Mouse (Mus musculus) lung, postnatal 0 days (tissue): ENCODE results near the gene Anapc15.

Source experiments
- CTCF ChIP-seq: IDR thresholded peaks from 2 replicates; pipeline ENCODE4 v1.5.1; 2016; ENCODE audit warnings: antibody characterized with exemption, mild to moderate bottlenecking
- EP300 ChIP-seq: IDR thresholded peaks from 2 replicates; pipeline ENCODE4 v1.6.1; 2016; ENCODE audit warnings: antibody characterized with exemption, mild to moderate bottlenecking, control low read depth

DNA sequence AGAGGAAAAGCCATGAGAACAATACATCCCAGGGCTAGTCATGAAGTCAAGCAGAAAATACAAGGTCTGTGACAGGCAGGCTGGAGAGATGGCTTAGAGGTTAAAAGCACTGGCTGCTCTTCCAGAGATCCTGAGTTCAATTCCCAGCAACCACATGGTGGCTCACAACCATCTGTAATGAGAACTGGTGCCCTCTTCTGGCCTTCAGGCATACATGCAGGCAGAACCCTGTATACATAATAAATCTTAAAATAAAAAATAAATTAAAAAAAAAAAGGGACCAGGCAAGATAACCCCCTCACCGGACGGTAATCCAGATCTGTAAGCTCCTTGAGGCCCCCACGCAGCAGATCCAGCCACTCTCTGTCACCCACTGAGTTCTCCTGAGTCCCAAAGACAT lies 33.1 kb upstream of the Anapc15 start:
- TF ChIP-seq CTCF (peak; percentile 27; the same call in 1 of the 2 replicates), EP300 (no peak)
